Mouse (Mus musculus) heart, postnatal 14 days (tissue): ENCODE data around the gene Ptprm. TPM values are rescaled to one million over a fixed set of nuclear protein-coding genes. Genes with fewer than 3 reads are reported as not detected.

ENCODE experiments used
- DNase-seq, 2 experiments: peaks; one replicate each; pipeline ENCODE4 v3.0.0; 2021 to 2022
- intact Hi-C: fragments of 180-260 bp; cut with DNase I; formaldehyde crosslinking; loops from one replicate; pipeline ENCODE4 v1.15.1; 2025
- total RNA-seq, 2 experiments: library from RNA; stranded (reverse); gene quantifications; 2 replicates each; pipeline ENCODE4 v1.2.3; 2021

Gene Ptprm
- total RNA-seq, 2 experiments from 2014 or later, result 100 to 104 TPM

DNA sequence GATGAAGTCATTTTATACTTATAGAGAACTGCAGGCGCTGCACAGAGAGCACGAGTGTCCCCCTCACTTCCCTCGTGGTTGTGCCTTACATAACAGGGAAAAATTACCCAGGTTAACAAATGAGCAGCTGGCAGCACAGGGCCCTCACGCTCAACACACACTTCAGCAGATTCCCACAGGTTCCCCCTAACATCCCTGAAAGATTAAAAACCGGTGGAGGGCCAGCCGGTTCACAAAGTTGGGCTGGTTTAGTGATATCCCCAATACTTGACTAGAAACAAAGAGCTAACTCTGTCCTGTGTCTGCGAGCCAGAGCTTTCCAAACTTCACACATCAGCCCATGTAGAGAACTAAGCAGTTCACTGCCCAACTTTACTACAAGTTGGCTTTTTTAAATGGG, 3.7 kb downstream of the Ptprm start:
- intact Hi-C loops, result loop anchor here (5.0 to 10.0 kb wide), 7 partner anchors 38 to 666 kb away; no protein-coding TSS in a partner anchor
- peak in 1 of 2 experiments; percentile 11 for DNase-seq

DNA sequence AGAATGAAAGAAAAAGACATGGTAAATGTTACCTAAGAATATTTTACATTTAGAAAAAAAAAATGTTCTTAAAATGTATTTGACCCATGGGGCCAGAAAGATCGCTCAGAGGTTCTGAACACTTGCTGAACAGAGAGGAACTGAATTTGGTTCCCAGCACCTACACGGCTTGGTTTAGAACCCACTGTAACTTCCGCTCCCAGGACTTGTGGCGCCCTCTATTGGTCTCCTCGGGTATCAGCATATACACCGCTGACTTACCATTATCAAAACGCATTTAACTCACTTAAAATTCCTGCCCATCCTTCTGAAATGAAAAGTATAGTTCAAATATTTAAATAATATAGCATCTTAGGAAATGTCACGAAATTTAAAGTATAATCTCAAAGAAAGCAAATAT, 4.7 kb downstream of the Ptprm start:
- DNase-seq, result no peak
- intact Hi-C loops, result no loop called here

DNA sequence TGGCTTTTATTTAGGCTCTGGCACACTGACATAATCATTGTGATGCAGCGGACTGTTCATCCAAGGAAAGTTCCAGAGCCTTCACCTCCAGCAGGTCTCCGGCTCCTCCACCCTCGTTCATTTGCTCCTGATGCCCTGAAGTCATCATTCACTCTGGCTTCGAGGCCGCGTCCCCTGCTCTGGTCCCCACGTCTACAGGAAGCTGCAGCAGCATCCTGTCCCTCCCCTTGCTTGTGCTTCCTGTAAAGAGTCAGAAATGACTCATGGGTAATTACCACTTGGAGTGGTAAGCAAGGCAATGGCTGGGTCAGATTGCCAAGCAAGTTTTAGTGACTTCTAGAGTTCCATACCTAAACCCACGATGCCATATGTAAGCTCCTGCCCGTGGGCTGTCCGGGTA, 7.3 kb downstream of the Ptprm start:
- DNase-seq, result peak; percentile 20
- intact Hi-C loops, result no loop called here

DNA sequence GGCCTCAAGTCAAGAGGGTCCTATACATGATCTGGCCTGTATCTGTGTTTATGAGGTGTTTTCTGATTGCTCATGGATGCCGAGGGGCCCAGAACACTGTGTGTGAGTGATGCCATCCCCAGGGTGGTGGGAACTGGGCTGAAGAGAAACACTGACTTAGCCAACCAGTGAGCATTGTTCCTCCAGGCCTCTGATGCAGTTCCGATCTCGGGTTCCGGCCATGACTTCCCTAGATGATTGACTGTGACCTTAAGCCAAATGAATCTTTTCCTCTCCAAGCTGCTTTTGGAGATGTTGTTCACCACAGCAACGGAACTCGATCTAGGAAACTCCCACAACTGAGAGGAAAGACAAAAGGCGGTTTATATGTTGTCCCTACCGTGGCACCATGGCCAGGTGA, 9.1 kb downstream of the Ptprm start:
- no peak for DNase-seq
- intact Hi-C loops, result no loop called here

DNA sequence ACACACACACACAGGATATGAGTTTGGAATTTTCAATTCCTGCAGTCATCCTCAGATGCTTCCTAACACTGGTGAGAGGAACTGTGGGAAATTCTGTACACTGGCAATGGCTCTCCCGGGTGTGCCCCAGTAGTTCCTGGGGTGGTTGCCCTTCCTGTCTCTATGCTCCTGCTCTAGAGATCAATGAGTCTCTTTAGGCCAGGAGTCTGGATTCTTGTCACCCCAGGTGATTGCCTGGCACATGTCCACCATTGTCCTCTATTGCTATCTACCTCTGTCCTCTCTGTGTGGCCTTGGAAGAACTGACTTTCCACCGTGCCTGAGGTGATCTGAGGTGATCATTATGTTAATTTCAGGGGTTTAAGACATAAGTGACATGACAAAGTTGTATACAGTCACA, 10.8 kb downstream of the Ptprm start:
- no peak for DNase-seq
- intact Hi-C loops, result no loop called here

DNA sequence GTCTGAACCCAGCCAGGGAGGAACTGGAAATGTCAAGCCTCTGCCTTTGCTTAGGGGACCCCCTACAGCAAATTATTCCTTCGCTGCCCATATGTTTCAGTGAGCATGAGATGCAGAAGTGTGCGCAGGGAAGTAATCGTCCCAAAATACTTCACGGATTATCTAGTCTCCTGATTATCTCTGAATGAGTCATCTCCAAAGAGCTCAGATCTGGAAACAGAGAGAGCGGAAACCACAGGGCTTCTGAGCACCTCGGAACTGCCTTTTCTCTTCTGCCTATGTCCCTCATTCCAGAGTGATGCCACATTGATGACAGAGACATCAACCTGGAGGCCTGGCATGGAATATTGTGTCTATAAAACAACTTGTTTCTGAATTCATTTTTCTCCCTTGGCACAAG, 11.3 kb downstream of the Ptprm start:
- DNase-seq, result no peak
- intact Hi-C loops, result no loop called here

DNA sequence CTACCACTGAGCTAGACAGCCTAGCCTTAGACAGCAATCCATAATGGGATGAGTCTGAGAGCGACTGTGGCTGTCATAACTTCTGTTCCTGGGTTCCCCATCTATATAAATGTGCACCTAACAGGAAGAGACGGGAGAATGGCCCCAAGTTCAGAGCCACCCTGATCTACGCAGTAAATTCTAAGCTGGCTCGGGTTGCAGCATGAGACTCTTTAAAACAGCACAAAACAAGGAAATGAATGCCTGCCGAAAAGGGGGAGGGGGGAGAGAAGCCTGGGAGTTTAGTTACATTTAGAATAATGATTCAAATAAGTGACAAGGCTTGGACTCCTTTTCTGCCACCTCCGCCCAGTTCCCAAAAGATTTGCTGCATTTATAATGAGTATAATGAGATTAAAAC, 13.9 kb downstream of the Ptprm start:
- DNase-seq, result no peak
- intact Hi-C loops, result no loop called here

DNA sequence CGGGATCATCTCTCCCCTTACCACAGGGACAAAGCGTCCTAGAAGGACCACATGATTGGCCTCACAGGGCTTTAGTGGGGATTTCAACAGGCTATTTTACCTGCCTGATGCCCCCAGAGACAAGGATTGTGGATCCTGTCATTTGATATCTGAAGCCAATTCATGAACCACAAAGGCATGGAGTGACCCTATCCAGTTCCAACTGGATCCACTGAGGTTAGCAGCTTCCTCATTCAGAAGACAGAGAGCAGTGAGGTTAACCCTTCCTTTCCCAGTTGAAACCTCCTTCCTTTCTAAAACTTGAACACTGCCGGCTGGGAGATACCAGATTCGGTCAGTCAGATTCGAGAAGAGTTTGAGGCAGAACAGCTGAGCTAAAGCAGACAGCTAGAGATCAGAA, 14.7 kb downstream of the Ptprm start:
- intact Hi-C loops, result no loop called here
- no peak for DNase-seq

DNA sequence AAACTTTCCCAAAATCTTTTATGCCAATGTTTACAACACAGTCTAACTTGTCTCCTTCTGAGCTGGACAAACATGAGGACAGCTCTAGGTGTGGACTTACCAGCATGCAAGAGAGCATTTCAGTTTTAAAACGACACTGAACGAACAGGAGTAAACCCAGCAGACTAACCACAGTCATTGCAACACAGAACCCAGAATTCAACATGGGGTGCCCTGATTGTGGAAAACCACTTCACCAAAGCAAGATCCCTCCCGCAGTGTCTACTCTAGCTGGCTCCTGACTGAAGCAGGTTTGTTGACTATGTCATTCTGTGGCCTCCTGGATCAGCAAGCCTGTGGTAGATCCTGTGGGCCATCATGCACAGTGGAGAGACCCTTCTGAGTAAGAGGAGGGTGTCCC, 19.9 kb downstream of the Ptprm start:
- DNase-seq, result no peak
- intact Hi-C loops, result no loop called here

DNA sequence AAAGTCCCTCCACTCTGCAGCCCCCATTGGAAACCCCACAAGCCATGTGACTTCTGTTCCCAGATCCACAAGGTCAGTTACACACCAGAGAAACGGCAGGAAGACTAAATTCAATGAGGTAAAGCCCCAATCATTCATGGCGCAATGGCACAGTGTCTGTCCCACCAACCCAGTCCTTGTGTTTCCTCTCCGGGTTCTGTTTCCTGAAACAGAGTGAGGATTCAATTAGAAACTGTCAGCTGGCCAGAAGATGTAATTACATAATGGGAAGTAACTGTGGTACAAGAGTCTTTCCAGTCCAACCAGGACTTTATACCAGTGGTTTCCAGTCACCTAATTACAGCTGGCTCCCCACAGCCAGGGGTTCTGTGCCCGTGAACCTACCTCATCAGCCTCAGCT, 24.8 kb downstream of the Ptprm start:
- no peak for DNase-seq
- intact Hi-C loops, result no loop called here

DNA sequence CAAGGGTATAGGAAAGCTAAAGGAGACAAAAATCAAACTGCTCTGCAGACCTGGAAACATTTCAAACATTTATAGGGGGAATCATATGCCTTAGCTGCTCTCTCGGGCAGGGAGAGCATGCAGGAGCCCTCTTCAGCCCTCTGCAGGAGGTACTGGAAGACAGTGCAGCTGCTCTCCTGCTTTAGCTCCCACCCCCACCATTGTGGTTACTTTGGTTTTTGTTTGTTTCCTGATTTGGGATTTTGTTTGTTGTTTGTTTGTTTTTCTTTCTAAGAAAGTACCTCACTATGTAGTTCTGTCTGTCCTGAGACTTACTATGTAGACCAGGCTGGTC, 29.8 kb downstream of the Ptprm start:
- intact Hi-C loops, result no loop called here
- DNase-seq, result no peak

DNA sequence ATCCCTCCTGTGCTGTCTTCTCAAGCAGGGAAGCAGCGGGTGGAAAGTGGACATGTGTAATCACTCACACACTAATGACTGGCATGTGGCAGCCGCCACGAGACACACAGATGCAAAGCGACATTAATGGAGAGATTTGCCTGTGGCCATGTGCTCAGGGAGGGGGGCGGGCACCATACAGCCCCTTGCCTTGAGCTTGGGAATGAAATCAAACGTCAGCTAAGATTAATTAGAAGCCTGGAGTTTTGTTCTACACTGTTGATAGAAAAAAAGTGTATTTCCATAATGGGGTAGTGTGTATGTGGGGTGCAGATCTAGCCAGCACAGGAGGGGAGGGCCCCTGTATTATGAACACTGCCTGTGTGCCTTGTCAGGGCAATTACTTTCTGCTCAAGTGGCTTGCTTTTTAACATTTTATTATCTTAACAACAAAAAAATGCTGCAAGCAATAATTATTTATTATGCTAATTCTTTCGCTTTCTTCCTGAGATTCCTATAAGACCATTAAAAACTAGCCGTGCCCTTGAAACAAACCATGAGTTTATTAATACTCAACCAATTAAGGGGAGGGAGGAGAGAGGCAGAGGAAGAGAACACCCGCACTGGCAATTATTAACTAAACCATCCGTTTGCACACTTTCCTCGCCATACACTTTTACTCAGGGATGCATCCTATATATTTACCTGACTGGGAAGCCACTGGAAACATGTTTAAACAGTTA, 30.3 kb downstream of the Ptprm start:
- intact Hi-C loops, result no loop called here
- DNase-seq, result no peak

DNA sequence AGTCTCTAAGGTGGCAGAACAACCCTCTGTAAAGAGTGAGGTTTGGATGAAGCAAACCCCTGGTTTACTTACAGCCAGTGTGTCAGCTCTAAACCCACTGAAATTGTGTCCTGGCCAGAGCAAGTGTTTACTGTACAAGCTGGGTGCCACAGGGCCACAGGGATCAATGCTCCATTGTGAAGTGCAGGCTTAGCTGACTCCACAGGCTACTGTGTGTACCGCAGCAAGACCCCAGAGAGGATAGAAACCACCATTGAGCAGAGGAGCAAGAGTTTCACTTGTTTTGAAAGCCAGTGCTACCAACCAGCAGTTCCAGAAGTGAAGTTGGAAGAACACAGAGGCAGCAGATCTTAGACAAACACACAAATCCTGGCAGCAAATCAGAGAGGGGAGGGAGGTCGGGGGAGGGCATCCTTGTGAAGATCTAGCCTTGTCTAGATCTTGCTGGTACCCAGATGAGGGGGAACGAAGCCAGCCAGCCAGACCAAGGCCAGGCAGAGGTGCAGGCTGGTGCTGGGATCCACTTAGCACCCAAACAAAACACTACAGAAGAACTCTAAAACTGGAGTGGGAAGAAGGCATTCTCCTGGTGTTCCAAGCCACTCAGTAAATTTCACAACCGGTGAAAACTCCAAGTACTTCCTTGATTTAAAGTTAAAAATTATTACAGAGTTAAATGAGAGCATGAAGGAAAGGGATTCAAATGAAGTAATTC, 39.6 kb downstream of the Ptprm start:
- DNase-seq, result no peak
- intact Hi-C loops, result loop anchor here (5.0 kb wide), 1 partner anchor 38 kb away; the partner anchor contains the start of gene Ptprm

DNA sequence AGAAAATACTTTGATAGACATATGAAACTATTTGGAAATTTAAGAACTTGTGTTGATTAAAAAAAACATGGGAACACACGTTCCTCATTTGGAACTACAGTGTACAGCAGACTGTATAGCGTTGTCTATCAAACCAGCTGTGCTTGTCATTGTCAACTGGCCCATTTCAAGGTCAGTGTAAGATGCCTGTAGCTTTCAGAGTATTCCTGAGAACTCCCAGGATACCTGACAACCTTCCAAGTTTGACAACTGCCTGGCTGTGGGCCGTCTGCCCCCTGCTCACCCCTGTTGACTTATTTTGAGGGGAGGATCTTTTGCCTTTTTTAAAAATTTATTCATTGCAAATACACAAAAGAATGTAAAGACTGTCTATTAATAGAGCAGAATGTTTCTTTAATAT, 45.8 kb downstream of the Ptprm start:
- intact Hi-C loops, result no loop called here

DNA sequence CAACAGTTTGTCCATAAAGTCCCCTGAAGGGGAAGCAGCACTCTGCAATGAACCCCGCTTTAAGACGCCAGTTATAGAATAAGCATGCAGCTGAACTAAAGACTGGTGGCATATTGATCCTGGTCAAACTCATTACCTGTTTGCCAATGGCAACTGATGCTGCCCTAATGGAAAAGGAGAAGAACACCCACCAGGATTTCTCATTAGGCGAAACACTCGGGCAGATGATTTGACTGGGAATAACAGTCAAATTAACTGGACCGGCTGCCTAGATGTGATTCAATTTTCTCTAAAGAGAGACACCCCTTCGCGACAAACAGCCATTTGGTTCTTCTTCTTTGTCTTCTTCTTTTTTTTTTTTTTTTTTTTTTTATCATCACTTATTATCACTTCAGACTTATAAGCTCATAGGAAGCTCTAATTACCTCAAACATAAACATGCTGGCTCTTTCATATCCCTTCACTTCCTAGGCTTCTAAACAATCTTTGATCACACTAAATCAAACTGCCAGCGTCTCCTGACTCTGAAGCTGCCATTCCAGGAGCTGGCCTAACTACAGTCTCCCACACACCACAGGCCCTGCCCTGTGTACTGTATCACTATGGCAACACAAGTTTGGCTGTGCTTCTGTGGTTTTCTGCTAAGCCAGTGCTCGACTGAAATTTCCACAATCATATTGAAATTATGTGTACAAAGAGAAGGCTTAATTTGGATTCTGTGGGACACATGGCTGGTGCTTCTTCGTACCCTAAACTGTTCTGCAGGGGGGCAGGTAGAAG, 48.0 kb downstream of the Ptprm start:
- DNase-seq, result no peak
- intact Hi-C loops, result no loop called here

More for the DNA sequence above, 45.8 kb downstream of the Ptprm start:
- DNase-seq, result peak; percentile 30 to 61

DNA sequence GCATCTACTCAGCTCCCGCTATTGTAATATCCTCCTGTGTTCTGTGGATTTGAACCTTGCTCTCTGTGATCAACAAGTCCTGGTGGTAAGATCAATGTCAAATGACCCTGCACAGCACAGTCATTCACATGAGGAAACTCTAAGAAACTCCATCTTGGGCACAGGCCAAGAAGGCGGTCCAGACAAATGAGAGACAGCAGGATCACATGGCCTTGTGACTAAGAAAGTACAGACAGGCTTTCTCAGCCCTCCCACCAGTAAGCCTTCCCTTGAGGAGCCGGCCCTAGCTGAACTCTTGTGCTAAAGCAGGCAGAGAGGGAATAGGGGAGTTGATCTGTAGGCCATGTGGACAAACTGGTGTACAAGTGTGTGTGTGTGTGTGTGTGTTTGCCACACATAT, 49.4 kb downstream of the Ptprm start:
- peak; percentile 53 to 71 for DNase-seq

DNA sequence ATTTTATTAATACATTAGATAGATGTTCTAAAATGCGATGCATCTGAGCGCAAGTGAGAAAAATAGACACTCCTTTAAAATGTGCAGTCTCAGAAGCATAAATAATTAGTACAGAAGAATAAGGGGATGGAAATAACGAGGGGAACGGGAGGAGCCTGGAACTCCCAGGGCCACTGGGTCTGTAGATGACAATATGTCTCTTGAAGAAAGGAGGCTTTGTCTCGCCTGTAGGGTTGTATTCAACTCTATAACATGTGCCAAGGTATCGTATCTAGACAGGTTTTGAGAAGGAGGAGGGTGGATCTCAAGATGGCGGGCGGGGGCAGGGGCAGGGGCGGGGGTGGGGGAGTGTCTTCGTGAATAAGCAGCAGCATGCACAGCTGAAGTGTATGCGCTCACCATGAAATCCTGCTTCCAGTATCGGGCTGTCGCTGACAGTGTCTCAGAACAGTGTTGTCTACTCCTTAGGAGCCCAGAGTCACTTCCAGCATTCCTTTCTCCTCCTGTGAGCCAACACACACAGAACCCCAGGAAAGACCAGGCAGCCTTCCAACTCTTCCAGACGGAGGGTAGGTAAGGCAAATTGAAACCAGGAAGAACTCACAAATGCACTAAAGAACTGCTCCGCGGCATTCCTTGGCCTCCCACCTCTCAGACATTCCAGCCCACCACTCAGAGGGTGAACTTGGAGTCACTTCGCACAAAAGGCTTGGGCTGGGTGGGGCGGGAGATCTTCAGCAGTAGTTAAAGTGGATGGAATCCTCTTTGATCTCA, 50.7 kb downstream of the Ptprm start:
- DNase-seq, result peak; percentile 31 to 53
- intact Hi-C loops, result no loop called here

More for the DNA sequence above, 49.4 kb downstream of the Ptprm start:
- intact Hi-C loops, result no loop called here

DNA sequence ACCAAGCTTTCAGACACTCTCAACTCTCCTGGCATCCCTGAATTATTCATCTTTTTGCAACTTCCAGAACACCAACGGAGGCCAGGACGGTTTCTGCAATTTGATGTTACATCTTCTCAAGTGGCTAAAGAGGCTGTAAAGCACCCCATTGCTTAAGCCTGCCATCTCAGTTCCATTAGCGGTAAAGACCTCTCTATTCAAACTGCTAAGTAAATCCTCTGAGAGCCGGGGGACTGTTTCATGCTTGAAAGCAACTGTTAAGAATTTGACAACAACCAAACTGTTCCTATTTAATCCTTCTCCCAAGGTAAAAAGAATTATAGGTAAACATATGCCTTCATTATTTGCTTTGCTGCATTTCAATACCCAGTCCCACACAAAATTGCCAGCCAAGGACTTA, 51.7 kb downstream of the Ptprm start:
- no peak for DNase-seq
- intact Hi-C loops, result no loop called here

DNA sequence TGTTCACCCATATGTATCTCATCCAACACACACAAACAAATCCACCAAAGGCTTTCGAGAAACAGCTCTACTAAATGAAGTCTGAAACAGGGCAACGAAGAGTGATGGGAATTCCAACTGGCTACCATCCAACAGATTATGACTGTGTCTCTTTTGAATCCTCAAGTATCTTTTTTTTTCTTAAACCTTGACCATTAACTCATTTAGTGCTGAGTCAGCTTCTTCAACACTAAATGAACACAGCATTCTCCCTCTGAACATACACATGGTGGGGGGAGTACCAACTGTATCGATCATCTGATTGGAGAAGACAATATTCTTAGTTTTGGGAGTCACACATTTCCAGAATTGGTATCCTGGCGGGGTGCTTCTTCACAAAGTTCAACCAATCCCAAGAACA, 52.2 kb downstream of the Ptprm start:
- DNase-seq, result no peak
- intact Hi-C loops, result no loop called here

DNA sequence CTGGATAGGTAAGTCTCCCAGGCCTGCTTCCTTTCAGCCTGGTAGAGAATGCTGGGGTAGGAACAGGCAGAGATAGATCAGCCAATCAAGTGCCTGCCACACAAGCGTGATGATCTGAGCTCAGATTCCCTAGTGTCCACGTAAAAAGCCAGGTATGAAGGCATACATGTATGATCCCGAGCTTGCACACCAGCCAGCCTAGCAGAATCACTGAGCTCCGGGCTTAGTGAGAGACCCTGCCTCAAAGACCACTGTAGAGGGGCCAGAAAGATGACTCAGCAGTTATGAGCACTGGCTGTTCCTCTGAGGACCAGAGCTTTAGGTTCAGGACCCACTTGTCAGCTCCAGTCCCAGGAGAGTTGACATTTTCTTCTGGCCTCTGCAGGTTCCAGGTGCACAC, 52.9 kb downstream of the Ptprm start:
- intact Hi-C loops, result no loop called here
- no peak for DNase-seq
